Mouse (Mus musculus): ENCODE results near the gene Rrp1b.

GRCm38 (mm10) chr17:32110424-32110823, 74.5 kb downstream of the Rrp1b start:
- TF ChIP-seq GATA1 (IDR thresholded peaks at IDR 0.05; ENCODE audit: low read length), result no peak
- no peak for TF ChIP-seq TAL1 (IDR thresholded peaks at IDR 0.05; ENCODE audit: low read length)

All from erythroblast, embryonic 14.5 days (primary cell).